Mouse (Mus musculus): ENCODE results near the gene Sugt1.

The Sugt1 gene

DNA sequence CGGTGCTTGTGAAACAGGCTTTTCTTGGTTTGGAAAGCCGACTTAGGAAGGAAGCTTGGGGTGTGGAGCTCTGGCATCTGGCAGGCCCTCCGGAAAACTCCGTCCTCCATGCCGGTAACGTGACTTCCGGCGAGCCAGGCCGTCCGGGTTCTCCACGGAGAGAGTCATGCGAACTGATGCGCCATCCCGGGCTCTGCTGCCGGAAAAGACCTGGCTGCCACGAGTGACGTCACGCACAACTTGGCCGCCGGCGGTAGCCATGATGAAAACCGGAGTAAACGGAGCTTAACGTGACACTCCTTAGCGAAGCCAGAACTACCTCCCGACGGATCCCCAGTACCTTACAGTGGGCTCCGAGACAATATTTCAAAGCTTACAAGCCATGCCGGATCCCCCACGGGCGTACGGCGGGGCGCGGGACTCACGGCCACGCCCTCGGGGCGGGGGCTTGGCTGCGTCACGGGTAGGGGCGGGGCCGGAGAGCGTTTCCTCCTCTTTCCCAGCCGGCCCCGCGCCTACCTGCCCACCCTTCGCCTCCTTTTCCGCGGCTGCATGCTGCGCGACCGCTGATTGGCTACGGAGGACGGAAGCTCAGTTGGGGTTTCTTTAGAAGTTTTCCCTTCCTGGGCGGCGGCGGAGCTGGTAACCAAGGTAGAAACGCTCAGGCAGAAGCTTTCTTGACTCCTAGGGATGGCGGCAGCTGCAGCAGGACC lies at the start of gene Sugt1:
TSS of gene Sugt1 (plus strand) at position 553 of the 713 bp plus-strand sequence.
- in situ Hi-C loops (cut with MboI) = loop anchor here (10.0 kb wide), 1 partner anchor 192 kb away; the partner anchor contains the start of genes Mtrf1 and Naa16

DNA sequence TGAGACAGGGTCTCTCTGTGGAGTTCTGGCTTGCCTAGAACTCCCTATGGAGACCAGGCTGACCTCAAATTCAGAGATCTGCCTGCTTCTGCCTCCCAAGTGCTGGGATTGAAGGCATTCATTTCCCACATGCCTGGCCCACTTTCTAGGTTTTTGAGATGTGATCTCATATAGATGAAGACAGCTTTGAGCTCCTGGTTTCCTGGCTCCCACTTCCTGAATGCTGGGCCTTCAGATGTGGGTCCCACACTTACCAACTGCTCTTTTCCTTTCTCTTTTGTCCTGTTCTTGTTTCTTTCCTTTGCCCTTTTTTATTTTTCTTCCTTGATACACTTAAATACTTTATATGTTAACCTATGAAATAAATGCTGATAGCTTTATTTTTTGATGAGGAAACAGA lies 49.6 kb upstream of the Sugt1 start:
- in situ Hi-C loops (cut with MboI) = no loop called here

DNA sequence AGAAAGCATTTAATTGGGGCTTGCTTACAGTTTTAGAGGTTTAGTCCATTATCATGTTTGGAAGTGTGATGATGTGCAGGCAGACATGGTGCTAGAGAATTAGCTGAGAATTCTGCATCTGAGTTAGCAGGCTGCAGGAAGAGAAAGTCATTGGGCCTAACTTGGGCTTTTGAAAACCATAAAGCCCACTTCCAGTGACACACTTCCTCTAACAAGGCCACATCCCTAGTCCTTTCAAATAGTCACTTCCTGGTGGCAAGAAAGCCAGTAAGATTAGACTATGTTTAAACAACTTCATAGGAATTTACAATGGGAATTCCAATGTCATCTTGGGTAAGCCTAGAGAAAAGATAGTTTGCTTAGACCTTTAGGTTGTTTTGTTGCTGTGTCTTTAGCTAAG lies 45.9 kb upstream of the Sugt1 start:
- in situ Hi-C loops (cut with MboI) = no loop called here

DNA sequence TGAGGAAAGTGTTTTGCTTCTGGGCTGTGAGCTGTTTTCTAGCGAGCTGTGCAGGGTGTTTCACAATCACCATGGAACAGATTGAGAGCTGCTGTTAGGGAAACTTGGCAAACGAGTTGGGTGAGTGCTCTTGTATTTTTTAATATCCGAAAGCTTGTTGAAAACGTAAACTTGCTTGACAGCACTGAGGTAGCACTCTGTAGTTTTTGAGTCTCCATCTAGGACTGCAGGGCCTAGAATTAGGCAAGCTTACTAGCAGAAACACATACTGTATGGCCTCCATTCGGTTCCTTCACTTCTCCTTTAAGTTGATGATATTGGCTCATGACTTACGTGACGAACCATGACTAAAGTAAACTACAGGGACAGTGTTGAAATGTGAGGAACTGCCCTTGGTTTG lies 38.1 kb upstream of the Sugt1 start:
- in situ Hi-C loops (cut with MboI) = no loop called here

DNA sequence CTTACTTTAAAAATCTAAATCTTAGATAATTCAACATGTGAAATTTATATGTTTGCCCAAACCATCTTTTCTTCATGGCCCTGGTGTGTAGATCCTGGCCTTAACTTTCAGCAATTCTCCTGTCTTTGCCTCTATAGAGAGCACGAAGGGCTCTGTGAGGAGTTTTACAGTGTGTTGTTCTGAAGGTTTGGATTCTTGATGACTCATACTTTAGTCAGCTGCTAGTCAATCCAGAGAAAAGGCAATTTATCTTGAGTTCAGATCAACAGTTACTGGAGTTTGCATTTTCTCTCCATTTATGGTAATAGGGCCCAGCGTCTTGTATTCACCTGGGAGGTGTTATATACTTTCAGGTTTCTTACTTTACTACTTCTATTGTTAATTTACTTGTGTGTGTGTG lies 35.6 kb upstream of the Sugt1 start:
- in situ Hi-C loops (cut with MboI) = no loop called here

DNA sequence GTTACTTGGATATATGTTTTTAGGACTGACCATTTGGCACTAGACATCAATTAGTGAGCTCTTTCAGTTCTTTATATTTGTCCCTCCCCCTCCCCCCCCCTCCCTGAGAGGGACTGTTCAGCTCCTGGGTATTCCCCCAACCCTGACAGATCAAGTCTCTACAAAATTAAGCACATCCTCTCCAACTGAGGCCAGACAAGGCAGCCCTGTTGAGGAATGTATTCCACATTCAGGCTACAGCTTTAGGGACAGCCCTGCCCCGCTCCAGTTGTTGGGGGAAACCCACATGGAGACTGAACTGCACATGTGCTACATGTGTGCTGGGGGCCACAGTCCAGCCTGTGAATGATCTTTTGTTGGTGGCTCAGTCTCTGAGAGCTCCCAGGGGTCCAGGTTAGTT lies 34.6 kb upstream of the Sugt1 start:
- in situ Hi-C loops (cut with MboI) = no loop called here

DNA sequence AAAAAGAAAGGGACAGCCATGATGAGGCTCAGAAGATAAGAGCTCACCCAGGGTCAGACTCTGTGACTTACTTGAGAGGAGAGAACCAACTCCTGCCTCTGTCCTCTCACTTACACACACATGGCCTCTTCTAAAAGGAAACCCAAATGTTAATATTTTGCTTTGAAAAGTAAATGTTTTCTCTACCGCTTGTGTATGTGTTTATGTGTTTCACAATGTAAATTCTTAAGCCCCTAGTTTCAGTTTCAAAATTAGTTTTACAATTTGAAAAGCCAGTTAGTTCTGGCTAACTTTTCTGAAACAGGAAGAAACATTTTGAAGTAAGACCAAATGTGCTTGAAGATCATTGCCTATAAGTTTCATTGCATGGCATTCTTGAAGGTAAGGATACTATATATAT lies 29.7 kb upstream of the Sugt1 start:
- in situ Hi-C loops (cut with MboI) = no loop called here

DNA sequence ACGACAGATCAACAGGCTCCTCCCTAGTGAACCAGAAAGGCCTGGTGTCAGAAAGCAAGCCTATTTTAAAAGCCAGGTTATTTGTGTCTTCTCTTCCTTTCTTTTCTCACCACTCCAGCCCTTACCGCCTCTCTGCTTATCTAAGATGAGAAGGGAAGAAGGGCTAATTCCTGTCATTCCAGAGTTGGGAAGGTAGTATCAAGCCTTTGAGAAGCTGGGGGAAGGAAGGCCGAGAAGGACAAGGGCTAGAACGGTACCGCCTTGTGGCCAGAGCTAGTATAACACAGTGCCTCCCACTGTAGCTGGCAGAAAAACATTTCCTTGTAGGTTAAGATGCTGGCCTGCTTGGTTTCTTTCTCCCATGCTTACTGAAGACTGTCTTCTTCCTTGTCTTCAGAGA lies 24.7 kb upstream of the Sugt1 start:
- in situ Hi-C loops (cut with MboI) = no loop called here

DNA sequence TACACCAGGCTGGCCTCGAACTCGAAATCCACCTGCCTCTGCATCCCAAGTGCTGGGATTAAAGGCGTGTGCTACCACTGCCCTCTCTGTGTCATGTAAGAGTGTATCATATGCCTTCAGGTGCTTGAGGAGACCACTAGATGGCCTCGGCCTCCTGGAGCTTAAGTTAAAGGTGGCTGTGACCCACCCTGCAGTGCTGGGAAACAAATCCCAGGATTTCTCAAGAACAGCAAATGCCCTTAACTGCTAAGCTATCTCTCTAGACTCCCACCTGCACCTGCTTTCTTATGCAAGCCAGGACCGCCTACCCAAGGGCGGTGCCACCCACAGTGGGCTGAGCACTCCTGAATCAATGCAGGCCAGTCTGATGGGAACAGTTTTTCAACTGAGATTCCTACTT lies 22.7 kb upstream of the Sugt1 start:
- in situ Hi-C loops (cut with MboI) = no loop called here

DNA sequence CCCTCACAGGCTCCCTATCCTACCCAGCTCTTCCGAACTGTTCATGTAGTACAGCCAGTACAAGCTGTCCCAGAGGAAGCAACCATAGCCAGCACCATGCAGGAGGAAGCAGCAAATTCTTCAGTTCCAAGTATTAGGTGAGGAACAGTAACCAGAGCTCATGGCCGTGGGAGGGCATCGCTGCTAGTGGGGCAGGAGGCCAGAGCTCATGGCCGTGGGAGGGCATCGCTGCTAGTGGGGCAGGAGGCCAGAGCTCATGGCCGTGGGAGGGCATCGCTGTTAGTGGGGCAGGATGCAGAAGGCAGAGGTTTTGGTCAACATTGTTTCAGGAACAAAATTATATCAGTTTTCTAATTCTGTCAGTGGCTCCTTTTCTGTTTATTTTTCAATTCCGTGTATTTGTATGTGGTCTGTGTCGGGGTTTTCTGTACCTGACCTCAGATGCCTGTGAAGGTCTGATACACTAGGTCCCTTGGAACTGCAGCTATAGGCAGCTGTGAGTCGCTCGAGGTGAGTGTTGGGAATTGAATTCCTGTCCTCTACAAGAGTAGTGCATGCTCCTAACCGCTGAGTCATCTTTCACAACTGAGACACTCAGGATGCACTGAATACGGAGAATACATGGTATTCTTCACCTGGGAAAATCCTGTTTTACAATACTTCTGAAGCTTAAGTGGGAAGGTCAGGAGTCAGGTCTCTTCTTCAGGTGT lies 13.9 kb upstream of the Sugt1 start:
- in situ Hi-C loops (cut with MboI) = no loop called here

DNA sequence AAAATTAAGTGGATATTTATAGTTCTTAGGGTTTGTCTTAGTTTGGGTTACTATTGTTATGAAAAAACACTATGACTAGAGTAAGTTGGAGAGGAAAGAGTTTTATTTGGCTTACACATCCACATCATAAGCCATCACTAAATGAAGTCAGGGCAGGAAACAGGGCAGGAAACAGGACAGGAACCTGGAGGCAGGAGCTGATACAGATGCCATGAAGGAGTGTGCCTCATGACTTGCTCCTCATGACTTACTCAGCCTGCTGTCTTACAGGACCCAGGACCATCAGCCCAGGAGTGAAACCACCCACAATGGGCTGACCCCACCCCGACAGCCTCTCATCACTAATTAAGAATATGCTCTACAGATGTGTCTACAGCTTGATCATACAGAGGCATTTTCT lies 13.1 kb upstream of the Sugt1 start:
- in situ Hi-C loops (cut with MboI) = no loop called here

DNA sequence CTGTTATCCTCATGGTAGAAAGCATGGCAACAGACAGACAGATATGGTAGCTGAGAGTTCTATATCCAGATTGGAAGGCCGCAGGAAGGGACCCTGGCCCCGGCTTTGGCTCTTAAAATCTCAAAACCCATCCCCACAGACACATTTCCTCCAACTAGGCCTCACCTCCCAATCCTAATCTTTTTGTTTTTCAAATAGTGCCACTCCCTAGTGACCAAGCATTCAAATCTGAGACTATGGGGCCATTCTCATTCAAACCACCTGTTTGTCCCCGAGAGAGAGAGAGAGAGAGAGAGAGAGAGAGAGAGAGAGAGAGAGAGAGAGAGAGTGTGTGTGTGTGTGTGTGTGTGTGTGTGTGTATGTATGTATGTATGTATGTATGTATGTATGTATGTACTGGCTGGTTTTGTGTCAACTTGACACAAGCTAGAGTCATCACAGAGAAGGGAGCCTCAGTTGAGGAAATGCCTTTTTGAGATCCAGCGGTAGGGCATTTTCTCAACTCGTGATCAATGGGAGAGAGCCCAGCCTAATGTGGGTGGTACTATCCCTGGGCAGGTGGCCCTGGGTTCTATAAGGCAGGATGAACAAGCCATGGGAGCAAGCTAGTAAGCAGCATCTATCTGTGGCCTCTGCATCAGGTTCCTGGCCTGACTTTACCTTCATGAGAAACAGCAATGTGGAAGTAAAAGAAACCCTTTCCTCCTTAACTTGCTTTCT lies 3.8 kb upstream of the Sugt1 start:
- in situ Hi-C loops (cut with MboI) = loop anchor here (10.0 kb wide), 1 partner anchor 189 kb away; the partner anchor contains the start of genes Mtrf1 and Naa16

DNA sequence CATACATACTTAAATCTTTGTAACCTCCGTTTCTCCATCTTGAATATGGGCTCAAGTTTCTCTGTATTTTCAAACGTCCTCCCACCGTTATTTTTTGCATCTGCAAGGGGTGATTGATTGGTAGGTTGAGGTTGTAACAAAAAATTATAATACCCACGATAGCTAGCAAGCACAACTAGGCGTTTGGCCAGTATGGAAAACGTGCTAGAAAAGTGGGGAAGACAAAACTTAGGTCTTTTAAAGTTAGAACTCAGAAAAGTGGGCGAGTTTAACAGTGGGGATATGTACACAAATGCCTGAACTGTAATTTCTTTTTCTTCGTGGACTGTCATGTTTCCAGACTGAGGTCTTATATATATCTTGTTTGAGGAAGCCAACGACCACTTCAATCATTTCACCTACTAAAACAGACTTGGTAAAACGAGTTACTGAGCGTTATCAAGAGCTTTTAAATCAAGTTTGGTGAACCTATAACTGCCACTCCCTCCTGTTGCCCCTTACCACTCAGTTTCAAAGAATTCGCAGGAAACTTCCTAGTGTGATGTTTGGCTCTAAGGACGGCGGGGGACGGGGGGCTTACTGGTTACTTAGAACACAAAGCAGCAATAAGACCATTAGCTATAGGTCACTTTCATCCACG lies 872 bp upstream of the Sugt1 start:
- in situ Hi-C loops (cut with MboI) = loop anchor here (10.0 kb wide), 1 partner anchor 192 kb away; the partner anchor contains the start of genes Mtrf1 and Naa16

DNA sequence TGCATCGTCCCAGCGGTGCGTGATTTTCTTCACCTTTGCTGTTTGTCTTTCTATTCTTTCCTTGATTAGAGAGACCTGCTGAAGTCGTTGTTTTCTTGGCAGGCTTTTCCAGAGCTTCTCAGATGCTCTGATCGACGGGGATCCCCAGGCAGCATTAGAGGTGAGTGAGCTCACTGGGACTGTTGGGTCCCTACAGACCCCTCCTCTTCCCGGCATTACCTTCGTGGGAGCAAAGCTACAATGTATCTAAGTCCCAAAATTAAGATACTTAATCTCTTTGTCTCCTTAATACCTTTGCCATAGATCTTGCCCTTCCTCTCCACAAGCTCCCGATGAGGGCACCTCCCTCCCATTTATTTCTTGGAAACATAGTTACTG lies 350 bp downstream of the Sugt1 start:
- in situ Hi-C loops (cut with MboI) = loop anchor here (10.0 kb wide), 1 partner anchor 193 kb away; the partner anchor contains the start of genes Mtrf1 and Naa16

DNA sequence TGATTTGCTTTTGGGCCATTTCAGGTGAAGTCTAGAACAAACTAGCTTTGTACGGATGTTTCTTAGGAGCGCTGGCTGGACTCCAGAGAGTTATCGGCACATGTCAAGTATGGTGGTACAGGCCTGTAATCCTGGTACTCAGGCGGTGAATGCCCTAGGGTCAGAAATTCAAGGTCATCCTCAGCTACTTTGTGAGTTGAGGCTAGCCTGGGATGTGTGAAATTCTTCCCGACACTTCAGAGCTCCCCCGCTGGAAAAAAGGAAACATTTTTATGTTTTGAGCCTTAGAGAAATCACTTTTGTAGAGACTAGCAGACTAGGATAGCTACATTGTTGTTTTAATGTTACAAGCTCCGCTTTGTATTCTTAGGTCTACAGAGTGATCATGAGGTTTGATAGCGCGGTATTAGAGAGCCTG lies 1.1 kb downstream of the Sugt1 start:
- in situ Hi-C loops (cut with MboI) = loop anchor here (10.0 kb wide), 1 partner anchor 194 kb away; the partner anchor contains the start of genes Mtrf1 and Naa16

DNA sequence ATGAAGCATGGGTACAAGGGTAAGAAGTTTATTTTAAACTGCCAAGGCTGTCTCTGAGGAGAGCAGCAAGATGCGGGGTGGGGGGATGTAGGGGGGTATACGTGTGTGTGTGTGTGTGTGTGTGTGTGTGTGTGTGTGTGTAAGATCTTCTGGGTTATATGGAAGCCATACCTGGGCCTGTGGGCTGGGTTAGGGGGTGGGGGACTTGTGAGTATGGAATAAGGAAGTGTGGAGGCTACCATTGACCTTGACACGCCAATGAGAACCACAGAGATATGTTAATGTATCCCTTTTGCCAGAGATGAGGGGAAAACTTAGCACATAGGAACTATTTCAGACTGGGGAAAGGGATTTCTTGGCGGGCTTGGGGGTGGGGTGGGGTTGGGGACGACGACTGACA lies 1.9 kb downstream of the Sugt1 start:
- in situ Hi-C loops (cut with MboI) = loop anchor here (10.0 kb wide), 1 partner anchor 195 kb away; the partner anchor contains the start of genes Mtrf1 and Naa16

DNA sequence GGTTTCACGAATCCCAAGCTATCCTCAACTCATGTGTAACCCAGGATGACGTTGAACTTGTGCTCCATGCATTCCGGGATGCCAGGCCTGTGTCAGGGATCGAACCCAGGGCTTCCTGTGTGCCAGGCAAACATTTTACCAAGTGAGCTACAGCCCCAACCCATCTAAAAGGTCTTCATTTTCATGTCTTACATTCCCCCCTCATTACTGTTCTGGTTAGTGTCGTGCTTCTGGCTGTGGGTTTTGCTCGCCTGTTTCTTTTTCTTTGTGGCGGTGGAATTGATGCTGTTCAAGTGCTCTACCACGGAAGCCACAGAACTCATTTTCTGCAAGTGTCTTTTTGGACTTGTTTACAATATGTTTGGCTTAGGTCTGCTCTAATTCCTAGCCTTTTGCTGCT lies 3.4 kb downstream of the Sugt1 start:
- in situ Hi-C loops (cut with MboI) = no loop called here

DNA sequence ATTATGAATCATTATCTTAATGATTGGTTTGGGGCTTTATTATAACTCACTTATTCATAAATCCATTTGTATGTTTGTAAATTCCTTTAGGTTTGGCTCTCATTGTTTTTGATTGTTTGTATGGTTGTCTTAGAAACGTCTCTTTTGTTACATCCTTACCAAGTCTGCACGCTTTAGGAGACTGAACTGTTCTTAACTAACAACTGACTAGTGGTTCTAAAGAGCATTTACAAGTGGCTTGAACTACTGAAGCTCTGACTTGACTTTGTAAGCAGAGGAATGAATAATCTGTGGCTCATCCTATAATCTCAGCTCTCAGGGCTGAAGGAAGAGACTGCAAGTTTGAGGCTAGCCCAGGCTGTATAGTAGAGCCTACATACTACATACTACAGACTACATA lies 4.1 kb downstream of the Sugt1 start:
- in situ Hi-C loops (cut with MboI) = no loop called here

DNA sequence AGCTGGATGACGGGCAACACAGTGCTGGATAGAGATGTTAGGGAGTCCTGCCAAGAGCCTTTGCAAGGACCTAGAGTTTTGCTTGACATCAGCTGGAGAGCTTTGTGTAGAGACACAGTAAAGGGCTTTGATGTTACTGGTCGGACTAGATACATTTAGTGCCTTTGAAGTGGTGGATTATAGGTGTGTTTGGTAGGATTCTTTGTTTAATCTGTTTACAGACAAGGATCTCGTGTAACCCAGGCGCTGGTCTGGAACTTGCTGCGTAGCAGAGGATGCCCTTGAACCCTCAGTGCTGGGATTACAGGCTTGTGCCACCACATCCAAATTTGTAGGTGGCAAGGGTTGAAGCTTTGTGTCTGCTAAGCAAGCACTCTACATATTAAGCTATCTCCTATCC lies 6.6 kb downstream of the Sugt1 start:
- in situ Hi-C loops (cut with MboI) = no loop called here

DNA sequence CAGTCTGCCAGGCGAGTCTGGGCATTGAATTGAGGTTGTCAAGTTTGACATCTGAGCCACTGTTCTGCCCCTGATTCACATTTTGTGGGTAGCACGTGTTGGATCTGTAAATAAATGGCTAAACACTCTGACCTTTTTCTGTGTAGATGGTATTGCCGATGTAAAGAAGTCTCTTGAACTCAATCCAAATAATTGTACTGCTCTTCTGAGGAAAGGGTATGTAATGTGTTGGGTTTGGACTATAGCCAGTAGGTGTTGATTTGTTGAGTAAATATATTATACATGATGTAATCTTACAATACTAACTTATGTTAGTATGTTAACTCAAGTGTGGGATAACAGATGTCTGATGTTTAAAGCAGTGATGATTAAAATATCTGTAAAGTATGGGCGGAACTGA lies 9.1 kb downstream of the Sugt1 start:
- in situ Hi-C loops (cut with MboI) = no loop called here

DNA sequence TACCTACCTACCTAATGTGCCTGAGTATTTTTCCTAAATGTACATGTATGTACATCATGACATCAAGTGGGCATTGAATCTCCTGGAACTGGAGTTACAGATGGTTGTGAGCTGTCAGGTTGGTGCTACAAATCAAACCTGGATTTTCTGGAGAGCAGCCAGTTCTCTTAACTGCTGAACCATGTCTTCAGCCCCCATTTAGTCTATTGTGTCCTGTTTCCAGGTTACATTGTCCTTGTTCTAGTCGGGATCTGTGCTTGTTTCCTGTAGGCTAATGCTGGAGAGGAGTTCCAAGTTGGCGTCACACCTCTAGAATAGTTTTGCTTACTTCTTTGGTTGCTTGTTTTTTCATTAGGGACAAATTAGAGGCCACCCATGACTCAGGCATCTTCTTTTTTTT lies 18.4 kb downstream of the Sugt1 start:
- in situ Hi-C loops (cut with MboI) = no loop called here

DNA sequence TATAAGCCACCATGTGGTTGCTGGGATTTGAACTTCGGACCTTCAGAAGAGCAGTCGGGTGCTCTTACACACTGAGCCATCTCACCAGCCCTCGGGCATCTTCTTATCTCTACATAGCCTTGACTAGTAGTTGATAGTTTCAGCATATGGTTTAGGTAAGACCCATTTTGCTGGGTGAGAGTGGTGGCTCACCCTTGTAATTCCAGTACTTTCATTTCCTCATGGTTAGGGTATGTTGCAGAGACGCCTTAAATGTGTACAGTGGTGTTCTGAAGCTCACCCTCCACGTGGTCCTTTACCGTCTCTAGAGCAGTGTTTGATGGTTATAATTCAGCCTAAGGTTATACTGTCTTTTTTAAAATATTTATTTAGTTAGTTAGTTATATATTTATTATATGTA lies 18.9 kb downstream of the Sugt1 start:
- in situ Hi-C loops (cut with MboI) = no loop called here

All from mature B cell (primary cell).